Mouse (Mus musculus): ENCODE data around the gene Slc37a4.
"Not testable (repeated sequence)": the region's sequence is repeated elsewhere in the genome, so short reads cannot be mapped to it uniquely, and the experiment has no call there.

Slc37a4 gene

GRCm38 (mm10) chr9:44440961-44441360, 44.3 kb downstream of the Slc37a4 start, which contains the start of gene Foxr1:
TSS of gene Foxr1 (minus strand) at chr9:44441136.
- DNase-seq (ENCODE audit: low spot score in 2 of 2), result no peak

GRCm38 (mm10) chr9:44444402-44445025, 47.9 kb downstream of the Slc37a4 start:
- not testable (repeated sequence) for DNase-seq (ENCODE audit: low spot score in 2 of 2)

GRCm38 (mm10) chr9:44450387-44450786, 53.7 kb downstream of the Slc37a4 start:
- DNase-seq (ENCODE audit: low spot score in 2 of 2), result peak; percentile 18 to 33
